8 mouse cellular contexts compared by ENCODE assay signal in genomic region chr8:8488695-8489571, GRCm38 (mm10).
DNase-seq lines count a peak whose midpoint lies in the region; ATAC-seq and TF ChIP-seq lines count a peak whose summit lies in the region.

No protein-coding gene starts in this region.

- TF ChIP-seq CTCF in E14TG2a.4 (conservative IDR thresholded peaks at IDR 0.05; ENCODE audit: low read length): no peak
- TF ChIP-seq CTCF in stomach, postnatal 0 days (IDR thresholded peaks at IDR 0.05; ENCODE audit: low read depth): no peak

- H3K9me3 ChIP-seq in E14TG2a.4 (ENCODE audit: low read length): no peaks in the 10 kb centered on the region
- H3K9me3 ChIP-seq in embryonic facial prominence, embryonic 15.5 days (replicated peaks): no peaks in the 10 kb centered on the region
- H3K9me3 ChIP-seq in heart, embryonic 16.5 days (replicated peaks; ENCODE audit: control insufficient read depth, low read length): no peaks in the 10 kb centered on the region
- H3K9me3 ChIP-seq in stomach, postnatal 0 days (ENCODE audit: control insufficient read depth, low read length): no peaks in the 10 kb centered on the region

- H3K27ac ChIP-seq in embryonic facial prominence, embryonic 15.5 days (replicated peaks): no peak overlapping the region
- H3K27ac ChIP-seq in heart, embryonic 16.5 days (ENCODE audit: low read length): no peak overlapping the region
- no peak overlapping the region for H3K27ac ChIP-seq in stomach, postnatal 0 days (replicated peaks)

- ATAC-seq in embryonic facial prominence, embryonic 15.5 days (ENCODE audit: insufficient number of reproducible peaks, low FRiP score, low TSS enrichment, low read depth): 0 out of 2 replicates have a peak, but pooled peaks have one; percentile 29
- peak; percentile 80 for ATAC-seq in heart, embryonic 16.5 days (replicated peaks; ENCODE audit: extremely low read depth, insufficient read depth, low FRiP score)
- peak; percentile 78 for ATAC-seq in stomach, postnatal 0 days (ENCODE audit: low FRiP score, low TSS enrichment)

- no peaks in the 10 kb centered on the region for H3K36me3 ChIP-seq in E14TG2a.4 (ENCODE audit: insufficient read depth, low read length)
- H3K36me3 ChIP-seq in embryonic facial prominence, embryonic 15.5 days: no peaks in the 10 kb centered on the region
- no peaks in the 10 kb centered on the region for H3K36me3 ChIP-seq in heart, embryonic 16.5 days (ENCODE audit: control insufficient read depth, insufficient read depth)
- H3K36me3 ChIP-seq in stomach, postnatal 0 days (ENCODE audit: control insufficient read depth, insufficient read depth, low read length): no peaks in the 10 kb centered on the region

- no peak overlapping the region for H3K9ac ChIP-seq in embryonic facial prominence, embryonic 15.5 days
- H3K9ac ChIP-seq in heart, embryonic 16.5 days (ENCODE audit: low read length): peak overlapping the region; percentile 47
- no peak overlapping the region for H3K9ac ChIP-seq in stomach, postnatal 0 days (ENCODE audit: low read length)

- peaks cover 63% of the 10 kb centered on the region for H3K4me1 ChIP-seq in E14TG2a.4 (replicated peaks; ENCODE audit: low read depth, low read length)
- H3K4me1 ChIP-seq in embryonic facial prominence, embryonic 15.5 days: peaks cover 22% of the 10 kb centered on the region
- peaks cover 21% of the 10 kb centered on the region for H3K4me1 ChIP-seq in heart, embryonic 16.5 days (ENCODE audit: control insufficient read depth, insufficient read depth, low read length)
- H3K4me1 ChIP-seq in stomach, postnatal 0 days (replicated peaks; ENCODE audit: control insufficient read depth, insufficient read depth): peaks cover 4% of the 10 kb centered on the region; the same call in 1 of the 2 replicates

- WGBS in embryonic facial prominence, embryonic 15.5 days: 17% methylated on average over 26 of the region's 26 CpGs
- WGBS in heart, embryonic 16.5 days: 16% methylated on average over 26 of the region's 26 CpGs
- WGBS in stomach, postnatal 0 days: 31% methylated on average over 26 of the region's 26 CpGs

- peak; percentile 56 for DNase-seq in R1 (ENCODE audit: low read depth, low spot score)
- DNase-seq in left cerebral cortex, adult 11 months (ENCODE audit: low spot score): peak; percentile 35
- peak; percentile 22 for DNase-seq in lung, postnatal 25 days (ENCODE audit: low spot score)
- DNase-seq in stomach, postnatal 0 days (ENCODE audit: low spot score): peak; percentile 47
- DNase-seq in T-cell, adult 2 months (ENCODE audit: low spot score): no peak

- TF ChIP-seq EP300 in stomach, postnatal 0 days (optimal IDR thresholded peaks at IDR 0.05): no peak

- peak overlapping the region; percentile 35 for H3K4me2 ChIP-seq in embryonic facial prominence, embryonic 15.5 days (replicated peaks)
- H3K4me2 ChIP-seq in heart, embryonic 16.5 days (ENCODE audit: low read depth, low read length): peak overlapping the region; percentile 62
- H3K4me2 ChIP-seq in stomach, postnatal 0 days (replicated peaks; ENCODE audit: low read depth): peak overlapping the region; percentile 25

- H3K4me3 ChIP-seq in E14TG2a.4 (replicated peaks; ENCODE audit: low read length): peak overlapping the region; percentile 35; the same call in 1 of the 2 replicates
- 0 out of 2 replicates have a peak overlapping the region, but pooled peaks have one; percentile 0 for H3K4me3 ChIP-seq in embryonic facial prominence, embryonic 15.5 days (replicated peaks)
- H3K4me3 ChIP-seq in heart, embryonic 16.5 days (ENCODE audit: low read length): peak overlapping the region; percentile 40
- no peak overlapping the region for H3K4me3 ChIP-seq in stomach, postnatal 0 days (ENCODE audit: low read depth, low read length)

- peaks cover 29% of the 10 kb centered on the region for H3K27me3 ChIP-seq in E14TG2a.4 (ENCODE audit: insufficient read depth, low read length)
- 0 out of 2 replicates have a peak, but pooled peaks cover 4% of the 10 kb centered on the region for H3K27me3 ChIP-seq in embryonic facial prominence, embryonic 15.5 days
- no peaks in the 10 kb centered on the region for H3K27me3 ChIP-seq in heart, embryonic 16.5 days (ENCODE audit: control insufficient read depth, insufficient read depth, low read length)
- no peaks in the 10 kb centered on the region for H3K27me3 ChIP-seq in stomach, postnatal 0 days (ENCODE audit: control insufficient read depth, insufficient read depth, low read length)

Comparison
In these comparisons a context has a peak if more than half of its experiments do, and no peak if none do; other contexts are left out.
1. ATAC-seq: peak in every context shown above with its lines; median percentile 80 in heart, embryonic 16.5 days; 78 in stomach, postnatal 0 days; 29 in embryonic facial prominence, embryonic 15.5 days.